22 mouse cellular contexts compared by ENCODE assay signal in the genomic region with DNA sequence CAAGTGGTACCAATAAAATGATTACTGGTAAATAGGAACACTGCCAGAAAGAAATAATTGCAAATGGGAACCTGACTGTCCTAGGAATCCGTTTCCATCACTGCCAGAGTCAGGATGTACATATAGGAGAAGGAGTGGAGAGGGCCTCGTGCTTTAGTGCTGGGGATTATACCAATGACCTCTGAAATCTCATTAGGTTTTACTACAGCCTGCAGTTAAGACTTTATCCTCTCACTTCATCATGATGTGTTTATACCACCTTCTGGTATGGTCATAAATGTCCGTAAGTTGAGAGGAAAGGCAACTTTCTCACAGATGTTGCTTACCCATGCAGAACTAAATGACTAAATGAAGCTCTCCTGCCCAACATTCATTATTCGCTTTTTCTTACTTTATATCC.
A peak's percentile ranks its signal among the peaks of the same experiment; 100 is the strongest.
DNase-seq lines count a peak whose midpoint lies in the region; ATAC-seq and TF ChIP-seq lines count a peak whose summit lies in the region.
"Had no signal": no experiment of that assay in that cellular context is flagged by ENCODE, and none has a peak within 500 bp of the region (broad histone marks: within the 10 kb centered on the region; RNA-seq: fewer than 3 reads in every experiment).

No protein-coding gene starts in this region.

- ATAC-seq in neural tube, embryonic 13.5 days (ENCODE audit: low read depth) = 0 out of 2 replicates have a peak, but pooled peaks have one; percentile 23
- peak; percentile 60 for ATAC-seq in limb, embryonic 14.5 days (ENCODE audit: low FRiP score, low read depth)
- ATAC-seq in neural tube, embryonic 15.5 days (ENCODE audit: low FRiP score) = peak; percentile 45; the same call in 1 of the 2 replicates
- ATAC-seq: activated CD4-positive, CD25-positive, alpha-beta regulatory T cell, adult 4 months; forebrain, embryonic 13.5 days; forebrain, embryonic 15.5 days; forebrain, postnatal 0 days had no signal

- H3K9me3 ChIP-seq in neural tube, embryonic 13.5 days = no peaks in the 10 kb centered on the region
- no peaks in the 10 kb centered on the region for H3K9me3 ChIP-seq in limb, embryonic 14.5 days (ENCODE audit: control insufficient read depth, low read length)
- H3K9me3 ChIP-seq in neural tube, embryonic 15.5 days (replicated peaks) = no peaks in the 10 kb centered on the region
- H3K9me3 ChIP-seq: embryonic facial prominence, embryonic 10.5 days; embryonic facial prominence, embryonic 12.5 days; forebrain, embryonic 13.5 days; forebrain, embryonic 15.5 days had no signal

- 35% methylated on average over 4 of the region's 4 CpGs for WGBS in neural tube, embryonic 13.5 days
- 21% methylated on average over 4 of the region's 4 CpGs for WGBS in limb, embryonic 14.5 days
- 37% methylated on average over 4 of the region's 4 CpGs for WGBS in neural tube, embryonic 15.5 days

- no peak overlapping the region for H3K4me3 ChIP-seq in neural tube, embryonic 13.5 days
- no peak overlapping the region for H3K4me3 ChIP-seq in limb, embryonic 14.5 days (replicated peaks; ENCODE audit: low read length)
- no peak overlapping the region for H3K4me3 ChIP-seq in neural tube, embryonic 15.5 days (replicated peaks)
- no peak overlapping the region for H3K4me3 ChIP-seq in gastrocnemius, adult 2 months
- H3K4me3 ChIP-seq: embryonic facial prominence, embryonic 10.5 days; embryonic facial prominence, embryonic 12.5 days; forebrain, embryonic 13.5 days; forebrain, embryonic 15.5 days had no signal

- H3K4me1 ChIP-seq in neural tube, embryonic 13.5 days (replicated peaks) = no peaks in the 10 kb centered on the region
- H3K4me1 ChIP-seq in limb, embryonic 14.5 days (ENCODE audit: control insufficient read depth, insufficient read depth, low read length) = no peaks in the 10 kb centered on the region
- no peaks in the 10 kb centered on the region for H3K4me1 ChIP-seq in neural tube, embryonic 15.5 days
- H3K4me1 ChIP-seq: embryonic facial prominence, embryonic 12.5 days; forebrain, embryonic 13.5 days; forebrain, embryonic 15.5 days had no signal

- H3K36me3 ChIP-seq in neural tube, embryonic 13.5 days = peaks cover 8% of the 10 kb centered on the region; the same call in 1 of the 2 replicates
- no peaks in the 10 kb centered on the region for H3K36me3 ChIP-seq in limb, embryonic 14.5 days (ENCODE audit: control insufficient read depth, insufficient read depth, low read length)
- no peaks in the 10 kb centered on the region for H3K36me3 ChIP-seq in neural tube, embryonic 15.5 days
- H3K36me3 ChIP-seq: embryonic facial prominence, embryonic 10.5 days; embryonic facial prominence, embryonic 12.5 days had no signal

- H3K4me2 ChIP-seq in neural tube, embryonic 13.5 days = no peak overlapping the region
- H3K4me2 ChIP-seq in limb, embryonic 14.5 days (replicated peaks; ENCODE audit: low read depth, low read length, severe bottlenecking) = no peak overlapping the region
- H3K4me2 ChIP-seq in neural tube, embryonic 15.5 days = no peak overlapping the region
- H3K4me2 ChIP-seq: embryonic facial prominence, embryonic 12.5 days; forebrain, embryonic 13.5 days; forebrain, embryonic 15.5 days had no signal

- H3K27me3 ChIP-seq in neural tube, embryonic 13.5 days = no peaks in the 10 kb centered on the region
- H3K27me3 ChIP-seq in limb, embryonic 14.5 days (ENCODE audit: control insufficient read depth, insufficient read depth, low read length) = no peaks in the 10 kb centered on the region
- H3K27me3 ChIP-seq in neural tube, embryonic 15.5 days (replicated peaks) = no peaks in the 10 kb centered on the region
- H3K27me3 ChIP-seq: embryonic facial prominence, embryonic 12.5 days; forebrain, embryonic 13.5 days; forebrain, embryonic 15.5 days had no signal

- TF ChIP-seq POLR2A in limb, embryonic 14.5 days (IDR thresholded peaks at IDR 0.05; ENCODE audit: borderline replicate concordance, extremely low read depth, insufficient read depth, insufficient read length) = no peak

- H3K9ac ChIP-seq in neural tube, embryonic 13.5 days = no peak overlapping the region
- H3K9ac ChIP-seq in limb, embryonic 14.5 days (ENCODE audit: low read depth, low read length, severe bottlenecking) = no peak overlapping the region
- no peak overlapping the region for H3K9ac ChIP-seq in neural tube, embryonic 15.5 days (replicated peaks)
- H3K9ac ChIP-seq: embryonic facial prominence, embryonic 12.5 days; forebrain, embryonic 13.5 days; forebrain, embryonic 15.5 days; forebrain, postnatal 0 days had no signal

- intact Hi-C loops in gastrocnemius, adult 2 months (cut with DNase I) = no loop called here

- H3K27ac ChIP-seq in neural tube, embryonic 13.5 days (replicated peaks) = no peak overlapping the region
- no peak overlapping the region for H3K27ac ChIP-seq in limb, embryonic 14.5 days (replicated peaks; ENCODE audit: low read depth, low read length)
- no peak overlapping the region for H3K27ac ChIP-seq in neural tube, embryonic 15.5 days (replicated peaks)
- no peak overlapping the region for H3K27ac ChIP-seq in gastrocnemius, adult 2 months
- H3K27ac ChIP-seq: embryonic facial prominence, embryonic 10.5 days; embryonic facial prominence, embryonic 12.5 days; forebrain, embryonic 13.5 days; forebrain, embryonic 15.5 days had no signal

- no peak for TF ChIP-seq CTCF in gastrocnemius, adult 2 months (IDR thresholded peaks at IDR 0.05)

- DNase-seq in neural tube, embryonic 10.5 days (ENCODE audit: extremely low spot score, low spot score) = no peak
- DNase-seq in forelimb bud, embryonic 11.5 days (ENCODE audit: low read depth, low spot score) = peak; percentile 25
- DNase-seq in limb, embryonic 14.5 days (ENCODE audit: low spot score) = no peak
- no peak for DNase-seq in gastrocnemius, adult 2 months
- no peak for DNase-seq in right cerebral cortex, postnatal 10 days (ENCODE audit: low spot score in 2 of 2)
- DNase-seq in cerebellum, adult 18-20 months = no peak
- DNase-seq: adrenal gland, adult 8-10 months; adrenal gland, postnatal 14 days; adrenal gland, postnatal 36 days; cerebellum, adult 11-12 months; cerebellum, adult 8-10 months; cerebellum, adult 9-11 months; cerebellum, postnatal 14 days; cerebellum, postnatal 36 days; forebrain, postnatal 0 days had no signal
